Mouse (Mus musculus) 3T3-L1 (cell line): Measurements from ENCODE around the gene Cap2.
A peak's percentile ranks its signal among the peaks of the same experiment; 100 is the strongest.

Experiments used
- DNase-seq: peaks from one replicate; pipeline ENCODE4 v3.0.0-alpha.2; 2015; ENCODE audit warnings: low read depth, low spot score

Cap2 gene

GRCm38 (mm10) chr13:46632796-46633195, 131.1 kb downstream of the Cap2 start:
- DNase-seq: no peak

GRCm38 (mm10) chr13:46633320-46634132, 131.9 kb downstream of the Cap2 start:
- no peak for DNase-seq

- DNase-seq: no peak
These were observed 132.5 kb downstream of the Cap2 start for GRCm38 (mm10) chr13:46634133-46634488.

DNA sequence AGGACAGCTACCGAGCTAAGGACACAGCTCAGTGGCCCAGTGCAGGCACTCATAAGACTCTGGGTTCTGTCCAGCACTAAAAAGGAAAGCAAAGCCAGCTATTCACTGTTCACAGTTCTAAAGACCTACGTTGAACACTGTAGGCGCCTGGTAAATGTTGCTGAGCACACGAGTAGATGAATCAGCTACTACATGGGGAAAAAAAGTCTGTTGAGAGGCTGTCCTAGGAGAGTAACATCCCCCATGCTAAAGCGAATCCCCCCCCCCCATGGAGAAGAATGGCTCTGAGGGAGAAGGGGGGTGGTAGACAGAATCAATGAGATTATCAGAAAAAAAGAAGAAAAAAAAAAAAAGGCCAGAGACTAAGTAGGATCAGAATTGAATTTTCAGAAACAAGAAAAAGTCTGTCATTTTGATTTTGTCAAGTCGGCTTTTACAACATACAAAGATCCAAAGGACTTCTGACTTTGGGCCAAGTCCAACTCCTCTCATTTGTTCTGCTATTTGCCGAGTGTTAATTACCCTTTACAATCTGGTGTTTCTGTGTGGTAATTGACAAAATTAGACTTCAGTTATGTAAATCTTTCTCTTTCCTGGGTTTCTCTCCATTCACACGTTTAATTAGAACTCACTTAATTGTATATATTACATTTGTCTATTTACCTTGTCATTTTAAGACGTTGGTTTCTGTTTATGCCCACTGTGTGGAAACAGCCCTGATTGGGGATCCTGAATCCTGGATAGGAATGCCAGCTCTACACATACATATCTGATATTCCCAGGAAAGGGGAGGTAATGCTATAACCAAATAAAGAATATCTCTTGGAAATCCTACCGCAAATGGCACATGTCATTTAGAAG, 139.2 kb downstream of the Cap2 start:
- DNase-seq: no peak

- DNase-seq: no peak
These were observed 140.7 kb downstream of the Cap2 start for GRCm38 (mm10) chr13:46642318-46642717.

- no peak for DNase-seq
These were observed 142.5 kb downstream of the Cap2 start for GRCm38 (mm10) chr13:46644175-46644574.

DNA sequence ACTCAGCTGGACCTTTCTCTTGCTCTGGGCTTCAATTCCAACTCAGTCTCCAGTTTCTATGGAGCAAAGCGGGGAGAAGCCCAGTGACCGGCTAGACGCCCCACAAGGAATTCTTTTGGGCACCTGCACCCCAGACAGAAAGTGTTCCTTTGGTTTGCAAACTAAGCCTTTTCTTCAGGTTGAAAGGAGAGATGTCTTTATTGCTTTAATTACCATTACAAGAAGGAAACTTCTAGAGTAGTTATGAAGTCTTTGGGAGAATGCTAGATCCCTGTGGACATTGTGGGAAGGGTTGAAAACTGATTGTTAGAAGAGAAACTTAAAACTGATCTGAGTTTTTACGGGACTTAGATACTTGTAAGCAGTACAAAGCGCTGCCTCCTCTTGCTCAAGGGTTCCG, 143.8 kb downstream of the Cap2 start:
- no peak for DNase-seq

GRCm38 (mm10) chr13:46651853-46652252, 150.2 kb downstream of the Cap2 start:
- no peak for DNase-seq

DNA sequence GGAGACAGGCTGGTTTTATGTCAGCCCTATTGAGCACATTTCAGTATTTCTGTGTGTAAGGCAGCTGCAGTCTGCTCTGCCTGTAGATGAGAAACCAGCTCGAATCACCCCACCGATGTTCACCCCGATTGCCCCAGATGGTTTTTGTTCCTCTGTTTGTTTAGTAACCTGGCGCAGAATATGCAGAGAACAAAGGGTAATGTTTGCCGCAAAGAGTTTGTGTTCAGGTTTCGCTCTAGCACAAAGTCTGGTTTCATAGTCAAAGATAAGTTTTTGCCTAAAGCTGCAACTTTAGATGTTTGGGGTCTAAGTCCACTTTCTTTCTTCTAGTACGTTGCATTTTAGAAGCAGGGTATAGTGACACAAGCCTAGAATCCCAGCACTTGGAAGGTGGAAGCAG, 151.0 kb downstream of the Cap2 start:
- DNase-seq: no peak

GRCm38 (mm10) chr13:46653671-46654070, 152.0 kb downstream of the Cap2 start:
- DNase-seq: no peak

DNA sequence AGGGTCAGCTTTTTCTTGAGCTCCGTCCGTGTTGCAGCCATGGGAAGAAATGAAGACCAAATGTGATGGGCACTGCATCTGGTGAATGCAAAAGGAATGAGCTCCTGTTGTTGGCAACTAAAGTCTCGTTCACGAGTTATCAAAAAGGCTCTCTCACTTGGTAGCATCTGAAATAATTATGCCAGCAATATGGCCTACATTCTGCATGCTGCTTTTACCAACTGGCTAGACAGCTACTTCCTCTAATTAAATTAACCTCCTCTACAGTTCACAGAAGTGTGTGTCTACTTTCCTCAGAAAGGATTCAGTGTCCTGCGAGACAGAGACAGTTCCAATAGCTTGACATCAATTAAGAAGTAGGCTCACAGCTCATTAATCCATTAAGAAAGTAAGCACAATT, 152.9 kb downstream of the Cap2 start:
- DNase-seq: no peak

DNA sequence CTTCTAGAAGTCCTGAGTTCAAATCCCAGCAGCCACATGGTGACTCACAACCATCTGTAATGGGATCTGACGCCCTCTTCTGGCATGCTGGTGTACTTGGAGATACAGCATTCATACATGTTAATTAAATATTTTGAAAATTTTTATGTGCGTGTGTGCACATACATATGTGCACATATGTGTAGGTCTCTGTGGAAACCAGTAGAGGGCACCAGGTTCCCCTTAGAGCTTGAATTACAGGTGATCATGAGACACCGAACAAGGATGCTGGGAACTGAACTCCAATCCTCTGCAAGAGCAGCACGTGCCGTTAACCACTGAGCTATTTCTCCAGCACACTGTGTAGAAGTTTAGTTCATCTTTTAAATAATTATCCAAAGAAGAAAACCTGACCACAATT, 157.6 kb downstream of the Cap2 start:
- no peak for DNase-seq

DNA sequence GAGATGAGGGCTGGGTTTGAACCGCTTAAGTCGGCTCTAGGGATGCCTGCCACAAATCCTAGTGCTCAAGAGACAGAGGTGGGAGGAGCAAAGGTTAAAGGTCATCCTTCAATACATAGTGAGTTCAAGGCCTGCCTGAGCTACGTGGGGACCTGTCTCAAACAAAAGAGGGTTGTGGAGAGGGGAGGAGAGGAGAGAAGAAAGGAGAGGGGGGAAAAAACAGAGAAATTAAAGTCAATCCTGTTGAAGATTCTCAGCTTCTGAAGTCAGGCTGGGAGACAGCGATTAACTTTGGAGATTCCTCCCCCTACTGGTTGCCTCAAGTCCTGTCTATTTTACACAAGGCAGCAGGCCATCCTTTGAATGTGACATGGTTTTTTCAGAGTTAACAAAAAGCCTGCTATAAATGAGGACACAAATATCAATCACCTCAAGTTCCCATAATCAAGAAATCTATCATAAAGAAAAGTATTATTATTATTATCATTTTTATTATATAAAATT, 161.9 kb downstream of the Cap2 start:
- peak; percentile 72 for DNase-seq

GRCm38 (mm10) chr13:46669048-46669619, 167.5 kb downstream of the Cap2 start, which contains the start of gene Fam8a1:
Gene Fam8a1 (plus strand): TSS chr13:46669522.
- peak; percentile 81 for DNase-seq

- no peak for DNase-seq
These were observed 168.1 kb downstream of the Cap2 start for GRCm38 (mm10) chr13:46669620-46670271.

- DNase-seq: peak; percentile 7
These were observed 168.9 kb downstream of the Cap2 start for GRCm38 (mm10) chr13:46670514-46670913.

DNA sequence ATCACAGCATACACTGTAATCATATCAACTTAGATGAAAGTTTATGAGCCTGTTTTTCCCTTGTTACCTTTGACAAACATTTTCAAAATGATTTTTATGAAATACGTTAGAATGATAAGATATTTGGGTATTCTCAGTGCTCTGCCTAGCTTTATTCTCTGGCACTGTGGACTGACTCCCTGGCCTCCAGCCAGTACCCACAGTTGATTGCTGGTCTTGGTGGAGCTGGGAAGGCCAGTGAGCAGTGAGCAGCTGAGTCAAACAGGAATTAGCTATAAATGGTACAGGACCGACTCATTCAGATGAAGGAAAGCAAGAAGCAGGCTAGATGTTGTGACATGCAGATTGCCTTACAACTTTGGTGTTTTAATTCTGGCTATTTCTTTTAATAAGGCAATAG, 173.0 kb downstream of the Cap2 start:
- DNase-seq: peak; percentile 43

- no peak for DNase-seq
These were observed 176.1 kb downstream of the Cap2 start for GRCm38 (mm10) chr13:46677721-46678120.

DNA sequence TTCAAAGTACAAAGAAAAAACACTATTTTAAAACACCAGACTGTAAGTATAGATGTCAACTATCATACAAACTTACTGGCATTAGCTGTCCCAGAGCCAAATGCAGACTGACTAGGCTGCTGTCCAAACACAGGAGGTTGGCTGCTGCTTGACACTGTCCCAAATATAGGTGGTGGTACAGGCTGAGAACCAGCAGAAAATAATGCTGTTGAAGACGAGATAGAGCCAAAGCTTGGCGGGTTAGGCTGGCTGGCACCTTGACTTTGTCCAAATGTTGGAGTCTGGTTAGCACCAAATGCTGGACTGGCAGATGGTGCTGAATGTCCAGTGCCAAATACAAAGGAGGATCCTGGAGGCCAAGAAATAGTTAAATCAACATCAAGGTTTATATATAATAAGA, 181.3 kb downstream of the Cap2 start:
- DNase-seq: no peak

- DNase-seq: no peak
These were observed 181.7 kb downstream of the Cap2 start for GRCm38 (mm10) chr13:46683370-46683769.

DNA sequence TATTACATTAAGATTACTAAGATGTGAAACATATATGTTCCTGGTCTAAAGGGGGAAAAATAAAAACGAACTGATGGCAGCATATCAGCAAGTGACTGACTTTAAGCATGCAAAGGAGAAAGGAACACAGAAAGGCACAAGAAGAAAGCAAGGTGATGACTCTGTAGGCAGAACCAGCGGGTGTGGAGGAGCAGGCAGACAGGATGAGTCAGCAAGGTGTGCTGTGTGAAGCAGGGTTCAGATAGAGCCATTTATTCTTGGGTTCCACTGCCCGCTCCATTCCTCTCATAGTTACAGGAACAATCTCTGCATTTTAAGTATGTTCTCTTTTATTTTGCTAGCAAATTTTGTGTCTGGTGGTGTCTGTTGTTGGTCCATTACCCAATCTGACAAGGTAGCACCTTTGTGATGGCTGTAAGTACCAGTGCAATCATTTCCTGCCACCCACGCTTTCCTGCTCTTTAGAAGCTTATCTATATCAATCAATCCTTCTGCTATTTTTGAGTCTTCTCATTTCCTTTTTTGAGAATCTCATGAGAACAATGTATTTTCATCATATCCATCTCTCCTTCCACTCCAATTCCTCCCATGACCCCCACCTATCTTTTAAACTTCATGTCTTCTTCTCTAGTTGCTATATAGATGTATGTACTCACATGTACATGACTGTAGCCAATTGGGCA, 189.1 kb downstream of the Cap2 start:
- no peak for DNase-seq
